Mouse (Mus musculus) ES-E14 (cell line): ENCODE results near the gene Nsun2.

Source experiments
- CHD2 ChIP-seq: IDR thresholded peaks from 2 replicates; pipeline ENCODE4 v1.6.1; 2014; ENCODE audit warnings: mild to moderate bottlenecking, low read depth, low read length, inconsistent platforms
- HCFC1 ChIP-seq: IDR thresholded peaks from 2 replicates; pipeline ENCODE4 v1.6.1; 2012; ENCODE audit warnings: low read length, inconsistent platforms, borderline replicate concordance; ENCODE audit not compliant: insufficient read depth
- MAFK ChIP-seq: IDR thresholded peaks from 2 replicates; pipeline ENCODE4 v1.6.1; 2014; ENCODE audit warnings: mild to moderate bottlenecking, low read depth, low read length, inconsistent platforms; ENCODE audit not compliant: insufficient read depth
- ZC3H11A ChIP-seq: IDR thresholded peaks from 2 replicates; pipeline ENCODE4 v1.6.1; 2012; ENCODE audit warnings: low read depth, mild to moderate bottlenecking, inconsistent platforms, low read length, borderline replicate concordance
- ZNF384 ChIP-seq: IDR thresholded peaks from 2 replicates; pipeline ENCODE4 v1.6.1; 2012; ENCODE audit warnings: low read depth, low read length, inconsistent platforms

- TF ChIP-seq ZNF384, result no peak
- no peak for TF ChIP-seq HCFC1
- 0 out of 2 replicates have a peak, but pooled peaks have one; percentile 3 for TF ChIP-seq ZC3H11A
- no peak for TF ChIP-seq MAFK
- TF ChIP-seq CHD2, result no peak
Observed at GRCm38 (mm10) chr13:69553024-69553423, 19.5 kb downstream of the Nsun2 start.
